Mouse (Mus musculus): Measurements from ENCODE around the gene Cass4. TPM values are rescaled to one million over a fixed set of nuclear protein-coding genes. Genes with fewer than 3 reads are reported as not detected.

Gene Cass4
- polyA plus RNA-seq, 1 experiment from 2014 or later = 1.0 TPM

GRCm38 (mm10) chr2:172440640-172441005 lies 47.0 kb downstream of the Cass4 start:
- no peaks in the 10 kb centered on the region for H3K9me3 ChIP-seq (replicated peaks; ENCODE audit: control insufficient read depth, low read length)
- H3K27me3 ChIP-seq (ENCODE audit: control insufficient read depth, insufficient read depth, low read length) = no peaks in the 10 kb centered on the region
- WGBS = under 1% methylated on average over 21 of the region's 21 CpGs
- H3K4me3 ChIP-seq (ENCODE audit: low read length) = peak overlapping the region; percentile 95
- ATAC-seq (replicated peaks; ENCODE audit: extremely low read depth, insufficient read depth, low FRiP score) = peak; percentile 37; the same call in 1 of the 2 replicates
- peaks cover 13% of the 10 kb centered on the region for H3K4me1 ChIP-seq (ENCODE audit: control insufficient read depth, insufficient read depth, low read length)
- peak overlapping the region; percentile 97 for H3K4me2 ChIP-seq (ENCODE audit: low read depth, low read length)
- H3K36me3 ChIP-seq (ENCODE audit: control insufficient read depth, insufficient read depth) = no peaks in the 10 kb centered on the region
- H3K27ac ChIP-seq (ENCODE audit: low read length) = peak overlapping the region; percentile 63
- H3K9ac ChIP-seq (ENCODE audit: low read length) = peak overlapping the region; percentile 83

- peak overlapping the region; percentile 95 for H3K4me3 ChIP-seq (ENCODE audit: low read length)
- H3K4me1 ChIP-seq (ENCODE audit: control insufficient read depth, insufficient read depth, low read length) = peaks cover 13% of the 10 kb centered on the region
- no peaks in the 10 kb centered on the region for H3K27me3 ChIP-seq (ENCODE audit: control insufficient read depth, insufficient read depth, low read length)
- no peaks in the 10 kb centered on the region for H3K9me3 ChIP-seq (replicated peaks; ENCODE audit: control insufficient read depth, low read length)
- H3K4me2 ChIP-seq (ENCODE audit: low read depth, low read length) = peak overlapping the region; percentile 97
- peaks cover 4% of the 10 kb centered on the region; the same call in 1 of the 2 replicates for H3K36me3 ChIP-seq (ENCODE audit: control insufficient read depth, insufficient read depth)
- 28% methylated on average over 6 of the region's 6 CpGs for whole genome bisulfite sequencing
- ATAC-seq (replicated peaks; ENCODE audit: extremely low read depth, insufficient read depth, low FRiP score) = no peak
- H3K9ac ChIP-seq (ENCODE audit: low read length) = peak overlapping the region; percentile 83
- no peak overlapping the region; the same call in 1 of the 2 replicates for H3K27ac ChIP-seq (ENCODE audit: low read length)
These were observed 47.6 kb downstream of the Cass4 start for GRCm38 (mm10) chr2:172441176-172441575.

GRCm38 (mm10) chr2:172445617-172446016 lies 52.0 kb downstream of the Cass4 start:
- no peak for ATAC-seq (replicated peaks; ENCODE audit: extremely low read depth, insufficient read depth, low FRiP score)

GRCm38 (mm10) chr2:172447317-172447716 lies 53.7 kb downstream of the Cass4 start:
- ATAC-seq (replicated peaks; ENCODE audit: extremely low read depth, insufficient read depth, low FRiP score) = no peak
- 87% methylated on average over 6 of the region's 6 CpGs for WGBS
- H3K36me3 ChIP-seq (ENCODE audit: control insufficient read depth, insufficient read depth) = peaks cover 47% of the 10 kb centered on the region
- no peak overlapping the region for H3K27ac ChIP-seq (ENCODE audit: low read length)
- H3K9me3 ChIP-seq (replicated peaks; ENCODE audit: control insufficient read depth, low read length) = no peaks in the 10 kb centered on the region
- no peak overlapping the region for H3K9ac ChIP-seq (ENCODE audit: low read length)
- H3K4me2 ChIP-seq (ENCODE audit: low read depth, low read length) = no peak overlapping the region
- no peaks in the 10 kb centered on the region for H3K4me1 ChIP-seq (ENCODE audit: control insufficient read depth, insufficient read depth, low read length)
- no peaks in the 10 kb centered on the region for H3K27me3 ChIP-seq (ENCODE audit: control insufficient read depth, insufficient read depth, low read length)
- no peak overlapping the region for H3K4me3 ChIP-seq (ENCODE audit: low read length)

More at GRCm38 (mm10) chr2:172445617-172446016, 52.0 kb downstream of the Cass4 start:
- Histone ChIP-seq H3K4me1 (ENCODE audit: control insufficient read depth, insufficient read depth, low read length) (peaks cover 9% of the 10 kb centered on the region), H3K36me3 (ENCODE audit: control insufficient read depth, insufficient read depth) (peaks cover 38% of the 10 kb centered on the region), H3K27me3 (ENCODE audit: control insufficient read depth, insufficient read depth, low read length) (no peaks in the 10 kb centered on the region), H3K27ac (ENCODE audit: low read length) (no peak overlapping the region), H3K4me3 (ENCODE audit: low read length) (no peak overlapping the region), H3K4me2 (ENCODE audit: low read depth, low read length) (no peak overlapping the region), H3K9me3 (replicated peaks; ENCODE audit: control insufficient read depth, low read length) (no peaks in the 10 kb centered on the region), H3K9ac (ENCODE audit: low read length) (no peak overlapping the region)
- 93% methylated on average over 4 of the region's 4 CpGs for WGBS

GRCm38 (mm10) chr2:172448329-172448728 lies 54.7 kb downstream of the Cass4 start:
- H3K36me3 ChIP-seq (ENCODE audit: control insufficient read depth, insufficient read depth) = peaks cover 47% of the 10 kb centered on the region
- no peak overlapping the region for H3K4me2 ChIP-seq (ENCODE audit: low read depth, low read length)
- no peak overlapping the region for H3K27ac ChIP-seq (ENCODE audit: low read length)
- H3K27me3 ChIP-seq (ENCODE audit: control insufficient read depth, insufficient read depth, low read length) = no peaks in the 10 kb centered on the region
- no peak for ATAC-seq (replicated peaks; ENCODE audit: extremely low read depth, insufficient read depth, low FRiP score)
- no peak overlapping the region for H3K9ac ChIP-seq (ENCODE audit: low read length)
- no peaks in the 10 kb centered on the region for H3K4me1 ChIP-seq (ENCODE audit: control insufficient read depth, insufficient read depth, low read length)
- no peaks in the 10 kb centered on the region for H3K9me3 ChIP-seq (replicated peaks; ENCODE audit: control insufficient read depth, low read length)
- 85% methylated on average over 4 of the region's 4 CpGs for WGBS
- no peak overlapping the region for H3K4me3 ChIP-seq (ENCODE audit: low read length)

GRCm38 (mm10) chr2:172450640-172451039 lies 57.0 kb downstream of the Cass4 start:
- peaks cover 52% of the 10 kb centered on the region for H3K36me3 ChIP-seq (ENCODE audit: control insufficient read depth, insufficient read depth)
- H3K9ac ChIP-seq (ENCODE audit: low read length) = no peak overlapping the region
- 76% methylated on average over 6 of the region's 6 CpGs for WGBS
- H3K4me2 ChIP-seq (ENCODE audit: low read depth, low read length) = no peak overlapping the region
- ATAC-seq (replicated peaks; ENCODE audit: extremely low read depth, insufficient read depth, low FRiP score) = peak; percentile 59
- no peak overlapping the region for H3K4me3 ChIP-seq (ENCODE audit: low read length)
- H3K27ac ChIP-seq (ENCODE audit: low read length) = no peak overlapping the region
- no peaks in the 10 kb centered on the region for H3K4me1 ChIP-seq (ENCODE audit: control insufficient read depth, insufficient read depth, low read length)
- H3K9me3 ChIP-seq (replicated peaks; ENCODE audit: control insufficient read depth, low read length) = no peaks in the 10 kb centered on the region
- no peaks in the 10 kb centered on the region for H3K27me3 ChIP-seq (ENCODE audit: control insufficient read depth, insufficient read depth, low read length)

- H3K4me3 ChIP-seq (ENCODE audit: low read length) = no peak overlapping the region
- no peaks in the 10 kb centered on the region for H3K9me3 ChIP-seq (replicated peaks; ENCODE audit: control insufficient read depth, low read length)
- no peaks in the 10 kb centered on the region for H3K4me1 ChIP-seq (ENCODE audit: control insufficient read depth, insufficient read depth, low read length)
- no peak overlapping the region for H3K27ac ChIP-seq (ENCODE audit: low read length)
- H3K36me3 ChIP-seq (ENCODE audit: control insufficient read depth, insufficient read depth) = peaks cover 42% of the 10 kb centered on the region
- 89% methylated on average over 4 of the region's 4 CpGs for WGBS
- no peak overlapping the region for H3K4me2 ChIP-seq (ENCODE audit: low read depth, low read length)
- no peak for ATAC-seq (replicated peaks; ENCODE audit: extremely low read depth, insufficient read depth, low FRiP score)
- H3K27me3 ChIP-seq (ENCODE audit: control insufficient read depth, insufficient read depth, low read length) = no peaks in the 10 kb centered on the region
- no peak overlapping the region for H3K9ac ChIP-seq (ENCODE audit: low read length)
These were observed 58.4 kb downstream of the Cass4 start for GRCm38 (mm10) chr2:172452031-172452430.

GRCm38 (mm10) chr2:172452458-172452857 lies 58.9 kb downstream of the Cass4 start:
- 93% methylated on average over 10 of the region's 10 CpGs for WGBS
- H3K4me3 ChIP-seq (ENCODE audit: low read length) = no peak overlapping the region
- no peak overlapping the region for H3K27ac ChIP-seq (ENCODE audit: low read length)
- ATAC-seq (replicated peaks; ENCODE audit: extremely low read depth, insufficient read depth, low FRiP score) = no peak
- no peak overlapping the region for H3K9ac ChIP-seq (ENCODE audit: low read length)
- no peaks in the 10 kb centered on the region for H3K4me1 ChIP-seq (ENCODE audit: control insufficient read depth, insufficient read depth, low read length)
- no peak overlapping the region for H3K4me2 ChIP-seq (ENCODE audit: low read depth, low read length)
- peaks cover 38% of the 10 kb centered on the region for H3K36me3 ChIP-seq (ENCODE audit: control insufficient read depth, insufficient read depth)
- no peaks in the 10 kb centered on the region for H3K27me3 ChIP-seq (ENCODE audit: control insufficient read depth, insufficient read depth, low read length)
- H3K9me3 ChIP-seq (replicated peaks; ENCODE audit: control insufficient read depth, low read length) = no peaks in the 10 kb centered on the region

- Histone ChIP-seq H3K9me3 (replicated peaks; ENCODE audit: control insufficient read depth, low read length) (no peaks in the 10 kb centered on the region), H3K4me3 (ENCODE audit: low read length) (no peak within 1 kb of the TSS), H3K27me3 (ENCODE audit: control insufficient read depth, insufficient read depth, low read length) (no peaks in the 10 kb centered on the region), H3K4me1 (ENCODE audit: control insufficient read depth, insufficient read depth, low read length) (no peaks in the 10 kb centered on the region), H3K9ac (ENCODE audit: low read length) (no peak within 1 kb of the TSS), H3K4me2 (ENCODE audit: low read depth, low read length) (no peak within 1 kb of the TSS), H3K36me3 (ENCODE audit: control insufficient read depth, insufficient read depth) (0 out of 2 replicates have a peak, but pooled peaks cover 6% of the 10 kb centered on the region), H3K27ac (ENCODE audit: low read length) (no peak within 1 kb of the TSS)
- no peak for ATAC-seq (replicated peaks; ENCODE audit: extremely low read depth, insufficient read depth, low FRiP score)
- 82% methylated on average over 11 of the region's 11 CpGs for WGBS
These were observed 64.9 kb downstream of the Cass4 start, which contains the start of gene Gcnt7 for GRCm38 (mm10) chr2:172458496-172458895. TSS of gene Gcnt7 (minus strand) at chr2:172458596.

Measured in heart, embryonic 16.5 days (tissue).